Mouse (Mus musculus) liver, embryonic 12.5 days (tissue): Measurements from ENCODE around the gene B3gnt5. TPM values are rescaled to one million over a fixed set of nuclear protein-coding genes. Genes with fewer than 3 reads are reported as not detected.
A peak's percentile ranks its signal among the peaks of the same experiment; 100 is the strongest.
"Not testable (repeated sequence)": the region's sequence is repeated elsewhere in the genome, so short reads cannot be mapped to it uniquely, and the experiment has no call there.

ENCODE experiments used
- ATAC-seq: fragments of 200-750 bp; cut with Nextera tagmentation; 2 replicates; pipeline ENCODE4 v1.8.0; 2017; ENCODE audit warnings: moderate number of reproducible peaks, mild to moderate bottlenecking, moderate library complexity
- H3K27ac ChIP-seq: fragments of 300-500 bp; sonication (generic); 2 replicates; pipeline ENCODE4 v1.5.1; 2016; ENCODE audit warnings: mild to moderate bottlenecking
- H3K27me3 ChIP-seq: fragments of 300-500 bp; sonication (generic); replicated peaks from 2 replicates; pipeline ENCODE4 v1.6.1; 2016; ENCODE audit warnings: mild to moderate bottlenecking, moderate library complexity
- H3K36me3 ChIP-seq: fragments of 300-500 bp; sonication (generic); 2 replicates; pipeline ENCODE4 v1.6.1; 2016; ENCODE audit warnings: mild to moderate bottlenecking, moderate library complexity
- H3K4me1 ChIP-seq: fragments of 300-500 bp; sonication (generic); 2 replicates; pipeline ENCODE4 v1.6.1; 2016
- H3K4me2 ChIP-seq: fragments of 300-500 bp; sonication (generic); 2 replicates; pipeline ENCODE4 v1.6.1; 2016; ENCODE audit warnings: mild to moderate bottlenecking, moderate library complexity
- H3K4me3 ChIP-seq: fragments of 300-500 bp; sonication (generic); 2 replicates; pipeline ENCODE4 v1.5.1; 2016; ENCODE audit warnings: mild to moderate bottlenecking, moderate library complexity
- H3K9ac ChIP-seq: fragments of 300-500 bp; sonication (generic); 2 replicates; pipeline ENCODE4 v1.6.1; 2016; ENCODE audit warnings: mild to moderate bottlenecking, moderate library complexity
- H3K9me3 ChIP-seq: fragments of 300-500 bp; sonication (generic); replicated peaks from 2 replicates; pipeline ENCODE4 v1.6.1; 2016; ENCODE audit warnings: mild to moderate bottlenecking, moderate library complexity
- WGBS: fragments of 180-500 bp; shearing (Covaris S2); methylation state at CpG from one replicate; pipeline ENCODE4 v1.1.7; 2016; ENCODE audit not compliant: insufficient replicate concordance; 5-methylcytosine and 5-hydroxymethylcytosine counted together
- polyA plus RNA-seq: library from polyadenylated mRNA; unstranded; fragments of >200 nt; fragmentation: Nextera tagmentation; extraction: Ambion mirVana; gene quantifications from 2 replicates; pipeline ENCODE4 v1.2.1, GENCODE M21; 2016

The B3gnt5 gene
- 1.9 and 3.0 TPM in 2 replicates for polyA plus RNA-seq

- no peaks in the 10 kb centered on the region for H3K36me3 ChIP-seq
- peak within 1 kb of the TSS; percentile 67 for H3K4me2 ChIP-seq
- peaks cover 25% of the 10 kb centered on the region for H3K27me3 ChIP-seq
- H3K4me3 ChIP-seq = peak within 1 kb of the TSS; percentile 50
- H3K9ac ChIP-seq = peak within 1 kb of the TSS; percentile 51
- 2% methylated on average over 15 of the region's 15 CpGs for WGBS
- no peaks in the 10 kb centered on the region for H3K4me1 ChIP-seq
- peak within 1 kb of the TSS; percentile 17; the same call in 1 of the 2 replicates for H3K27ac ChIP-seq
- no peaks in the 10 kb centered on the region for H3K9me3 ChIP-seq
- peak; percentile 65 for ATAC-seq
Measured at GRCm38 (mm10) chr16:19760074-19760473, at the start of gene B3gnt5. TSS of gene B3gnt5 (plus strand) at chr16:19760208.

DNA sequence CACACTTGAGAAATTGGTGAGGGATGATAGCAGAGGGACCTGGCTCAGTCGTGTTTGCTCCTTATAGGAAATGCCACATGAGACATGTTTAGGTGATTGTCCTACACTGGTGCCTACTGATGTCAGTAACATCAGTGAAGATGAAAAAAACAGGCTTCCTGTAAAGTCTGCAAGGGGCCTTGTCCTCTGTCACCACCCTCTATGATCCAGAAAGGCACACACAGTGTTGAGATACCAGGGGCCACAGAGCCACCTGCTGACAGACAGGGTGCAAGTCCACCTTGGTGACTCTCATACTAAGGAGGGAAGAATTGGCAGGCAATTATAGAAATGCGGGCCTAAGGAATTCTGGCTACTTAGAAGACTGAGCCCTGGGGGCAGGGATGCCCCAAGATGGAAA lies 39.0 kb upstream of the B3gnt5 start:
- 40% methylated on average over 2 of the region's 2 CpGs for WGBS
- Histone ChIP-seq H3K27me3 (0 out of 2 replicates have a peak, but pooled peaks cover 3% of the 10 kb centered on the region), H3K4me1 (no peaks in the 10 kb centered on the region), H3K4me2 (no peak overlapping the region), H3K36me3 (no peaks in the 10 kb centered on the region), H3K27ac (no peak overlapping the region), H3K4me3 (no peak overlapping the region), H3K9me3 (no peaks in the 10 kb centered on the region), H3K9ac (no peak overlapping the region)
- no peak for ATAC-seq

GRCm38 (mm10) chr16:19724139-19724538 lies 35.9 kb upstream of the B3gnt5 start:
- H3K9me3 ChIP-seq, H3K27me3 ChIP-seq, H3K9ac ChIP-seq, H3K36me3 ChIP-seq, H3K4me3 ChIP-seq, H3K27ac ChIP-seq, H3K4me2 ChIP-seq, ATAC-seq, H3K4me1 ChIP-seq: not testable (repeated sequence)
- 22% methylated on average over 2 of the region's 2 CpGs for WGBS

GRCm38 (mm10) chr16:19732896-19733295 lies 27.1 kb upstream of the B3gnt5 start:
- H3K36me3 ChIP-seq = no peaks in the 10 kb centered on the region
- 48% methylated on average over 1 of the region's 1 CpGs for WGBS

DNA sequence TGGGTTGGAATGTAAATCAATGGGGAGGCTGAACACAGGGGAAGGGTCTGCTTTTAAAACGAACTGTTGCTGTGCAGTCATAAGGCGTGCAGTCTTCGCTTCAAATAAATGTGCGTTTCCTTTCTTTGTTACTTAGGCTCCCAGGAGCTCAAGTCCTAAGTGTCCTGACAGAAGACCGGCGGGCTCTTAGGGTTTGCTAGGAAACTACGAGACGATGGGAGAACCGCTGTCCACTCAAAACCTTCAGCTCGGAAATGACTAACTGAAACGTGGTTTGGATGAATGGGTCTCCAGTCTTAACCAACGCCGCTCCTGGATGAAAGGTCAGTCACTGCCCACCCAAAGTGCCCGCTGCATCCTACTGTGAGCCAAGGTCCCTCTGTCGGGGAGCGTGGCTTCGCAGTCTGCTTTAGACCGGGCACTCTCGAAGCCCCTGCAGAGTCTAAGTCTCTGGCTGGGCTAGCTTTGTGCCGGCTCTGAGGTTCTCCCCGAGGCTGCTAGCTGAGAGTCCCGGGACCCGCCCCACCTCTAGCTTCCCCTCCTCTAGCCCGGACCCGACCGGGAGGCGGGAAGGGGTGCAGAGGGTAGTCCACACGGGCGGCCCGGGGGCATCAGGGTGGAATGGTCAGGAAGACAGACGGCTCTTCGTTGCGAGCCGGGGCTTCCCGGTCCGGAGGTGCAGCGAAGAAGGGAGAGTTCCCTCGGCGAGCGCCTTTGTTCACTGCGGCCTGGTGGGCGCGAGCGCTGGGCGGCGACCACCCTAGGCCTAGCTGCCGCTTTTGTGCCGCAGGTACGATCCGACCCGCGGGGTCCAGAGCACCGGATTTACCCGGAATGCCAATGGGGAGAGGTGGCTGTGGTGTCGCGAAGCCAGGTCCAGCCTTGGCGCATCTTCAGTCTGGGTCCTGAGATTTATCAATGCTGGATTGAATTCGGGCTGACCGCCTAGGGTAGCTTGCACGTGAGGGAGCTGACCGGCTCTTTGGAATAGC lies 793 bp downstream of the B3gnt5 start:
- Histone ChIP-seq H3K27me3 (peaks cover 25% of the 10 kb centered on the region), H3K36me3 (no peaks in the 10 kb centered on the region), H3K9me3 (no peaks in the 10 kb centered on the region), H3K27ac (peak overlapping the region; percentile 17; the same call in 1 of the 2 replicates), H3K9ac (peak overlapping the region; percentile 51), H3K4me3 (peak overlapping the region; percentile 50), H3K4me2 (peak overlapping the region; percentile 67), H3K4me1 (no peaks in the 10 kb centered on the region)
- ATAC-seq = peak; percentile 47
- under 1% methylated on average over 61 of the region's 61 CpGs for WGBS

More at GRCm38 (mm10) chr16:19732896-19733295, 27.1 kb upstream of the B3gnt5 start:
- H3K4me2 ChIP-seq = no peak overlapping the region
- H3K27ac ChIP-seq = no peak overlapping the region
- H3K4me3 ChIP-seq = no peak overlapping the region
- no peaks in the 10 kb centered on the region for H3K9me3 ChIP-seq
- H3K27me3 ChIP-seq = no peaks in the 10 kb centered on the region
- H3K4me1 ChIP-seq = no peaks in the 10 kb centered on the region
- no peak overlapping the region for H3K9ac ChIP-seq
- ATAC-seq = no peak

- 0 out of 2 replicates have a peak, but pooled peaks cover 4% of the 10 kb centered on the region for H3K9me3 ChIP-seq
- 0 out of 2 replicates have a peak, but pooled peaks cover 3% of the 10 kb centered on the region for H3K36me3 ChIP-seq
- H3K4me2 ChIP-seq = peak overlapping the region; percentile 67
- ATAC-seq = no peak
- H3K4me1 ChIP-seq = no peaks in the 10 kb centered on the region
- H3K4me3 ChIP-seq = peak overlapping the region; percentile 9; the same call in 1 of the 2 replicates
- H3K27ac ChIP-seq = no peak overlapping the region
- H3K27me3 ChIP-seq = peaks cover 25% of the 10 kb centered on the region
- H3K9ac ChIP-seq = no peak overlapping the region
- 61% methylated on average over 1 of the region's 1 CpGs for WGBS
Measured at GRCm38 (mm10) chr16:19761691-19762090, 1.7 kb downstream of the B3gnt5 start.

DNA sequence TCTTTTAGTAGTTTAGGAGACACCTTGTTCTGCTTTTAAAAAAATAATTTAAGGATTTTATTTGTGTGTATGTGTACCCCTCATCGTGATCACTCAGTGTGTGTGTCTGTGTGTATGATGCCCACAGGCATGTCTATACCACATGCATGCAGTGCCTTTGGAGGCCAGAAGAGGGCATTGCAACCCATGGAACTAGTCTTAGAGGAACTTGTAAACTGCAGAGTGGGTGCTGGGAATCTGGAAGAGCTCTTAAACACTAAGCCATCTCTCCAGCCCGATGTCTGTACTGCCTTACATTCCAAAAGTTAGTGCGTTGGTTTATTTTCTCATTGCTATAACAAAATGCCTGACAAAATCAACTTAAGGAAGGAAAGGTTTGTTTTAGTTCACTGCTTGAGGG lies 6.1 kb downstream of the B3gnt5 start:
- 76% methylated on average over 3 of the region's 3 CpGs for WGBS
- no peaks in the 10 kb centered on the region for H3K4me1 ChIP-seq
- H3K4me2 ChIP-seq = no peak overlapping the region
- H3K4me3 ChIP-seq = no peak overlapping the region
- 0 out of 2 replicates have a peak, but pooled peaks cover 3% of the 10 kb centered on the region for H3K36me3 ChIP-seq
- H3K9me3 ChIP-seq = 0 out of 2 replicates have a peak, but pooled peaks cover 4% of the 10 kb centered on the region
- H3K27ac ChIP-seq = no peak overlapping the region
- ATAC-seq = no peak
- peaks cover 11% of the 10 kb centered on the region for H3K27me3 ChIP-seq
- no peak overlapping the region for H3K9ac ChIP-seq

DNA sequence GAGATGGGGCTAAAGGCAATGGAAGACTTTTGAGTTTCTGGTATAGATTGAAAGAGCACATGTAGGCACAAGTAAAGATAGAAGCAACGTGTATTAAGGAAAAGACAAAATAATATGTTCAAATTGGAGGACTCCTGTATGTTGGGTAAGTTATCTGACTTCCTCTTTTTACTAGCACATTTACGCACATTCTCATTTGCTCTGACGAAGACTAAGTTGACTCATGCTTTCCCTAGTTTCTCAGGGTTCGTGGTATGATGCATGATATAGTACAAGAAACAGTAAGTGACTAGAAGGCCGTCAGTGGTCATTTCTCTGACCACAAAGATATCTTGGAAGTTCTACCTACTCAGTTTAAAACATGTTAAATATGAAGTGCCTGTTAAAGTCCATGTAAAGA lies 8.0 kb downstream of the B3gnt5 start:
- 0 out of 2 replicates have a peak, but pooled peaks cover 4% of the 10 kb centered on the region for H3K9me3 ChIP-seq
- H3K4me1 ChIP-seq = no peaks in the 10 kb centered on the region
- H3K36me3 ChIP-seq = 0 out of 2 replicates have a peak, but pooled peaks cover 3% of the 10 kb centered on the region
- no peak for ATAC-seq
- H3K27me3 ChIP-seq = no peaks in the 10 kb centered on the region; the same call in 1 of the 2 replicates
- H3K4me2 ChIP-seq = no peak overlapping the region
- WGBS = 48% methylated on average over 5 of the region's 5 CpGs
- H3K4me3 ChIP-seq = no peak overlapping the region
- H3K27ac ChIP-seq = no peak overlapping the region
- no peak overlapping the region for H3K9ac ChIP-seq

- no peaks in the 10 kb centered on the region for H3K27me3 ChIP-seq
- ATAC-seq = no peak
- no peak overlapping the region for H3K27ac ChIP-seq
- no peaks in the 10 kb centered on the region for H3K9me3 ChIP-seq
- no peaks in the 10 kb centered on the region for H3K36me3 ChIP-seq
- H3K4me1 ChIP-seq = no peaks in the 10 kb centered on the region
- H3K4me3 ChIP-seq = no peak overlapping the region
- H3K9ac ChIP-seq = no peak overlapping the region
- H3K4me2 ChIP-seq = no peak overlapping the region
Measured at GRCm38 (mm10) chr16:19772013-19772412, 12.0 kb downstream of the B3gnt5 start.

DNA sequence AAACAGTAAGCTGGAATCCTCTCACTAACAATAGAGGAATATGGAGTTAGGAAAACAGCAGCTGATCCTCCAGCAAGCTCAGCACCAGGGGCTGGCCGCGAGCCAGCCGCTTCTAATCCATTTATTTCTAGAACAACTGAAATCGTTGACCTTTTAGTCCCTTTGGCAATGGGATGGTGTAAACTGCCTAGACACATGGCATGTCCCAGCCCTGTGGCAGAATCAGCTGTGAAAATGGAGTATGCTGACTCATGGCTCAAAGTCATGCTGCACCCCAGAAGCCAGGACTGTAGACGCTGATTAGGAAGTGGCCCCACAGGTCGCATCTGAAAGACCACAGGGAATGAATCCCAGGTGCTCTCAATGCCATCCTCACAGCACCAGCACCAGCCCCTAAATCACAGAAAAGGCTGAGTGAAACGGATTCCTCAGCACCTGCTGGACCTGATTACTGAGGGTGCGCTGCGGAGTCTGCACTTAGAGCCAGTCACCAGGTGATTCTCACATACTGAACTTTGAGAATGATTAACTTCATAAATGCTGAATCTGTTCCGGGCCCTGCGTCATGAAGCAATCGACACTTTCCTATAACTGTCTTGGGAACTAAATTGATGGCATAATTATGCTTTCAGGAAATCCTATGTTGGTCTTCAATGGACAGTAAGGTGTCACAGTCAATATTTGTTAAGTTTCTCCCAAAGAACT lies 26.5 kb downstream of the B3gnt5 start:
- ATAC-seq = no peak
- H3K9ac ChIP-seq = no peak overlapping the region
- no peaks in the 10 kb centered on the region for H3K36me3 ChIP-seq
- no peaks in the 10 kb centered on the region for H3K4me1 ChIP-seq
- H3K9me3 ChIP-seq = no peaks in the 10 kb centered on the region
- H3K27me3 ChIP-seq = no peaks in the 10 kb centered on the region
- no peak overlapping the region for H3K4me3 ChIP-seq
- 62% methylated on average over 12 of the region's 12 CpGs for WGBS
- no peak overlapping the region for H3K27ac ChIP-seq
- no peak overlapping the region for H3K4me2 ChIP-seq

DNA sequence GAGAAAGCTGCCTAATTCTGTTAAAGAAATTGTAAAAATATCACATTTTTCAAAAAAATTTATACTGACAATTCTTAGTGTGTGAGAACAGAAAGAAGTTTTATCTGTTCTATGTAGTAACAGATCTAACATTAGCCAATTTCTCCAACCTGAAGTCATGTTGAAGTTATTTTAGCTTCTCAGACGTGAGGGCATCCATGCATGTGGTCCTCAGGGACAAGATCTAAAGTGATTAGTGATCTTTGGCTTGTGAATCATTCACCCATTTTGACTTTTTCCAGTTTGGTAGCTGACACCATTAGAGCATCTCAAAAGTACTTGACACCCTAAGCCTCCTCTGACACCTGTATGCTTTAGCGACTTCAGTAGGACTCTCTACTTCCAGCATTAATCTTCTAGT lies 29.9 kb downstream of the B3gnt5 start:
- Histone ChIP-seq H3K9ac (no peak overlapping the region), H3K4me2 (no peak overlapping the region), H3K4me1 (no peaks in the 10 kb centered on the region), H3K27me3 (no peaks in the 10 kb centered on the region), H3K9me3 (no peaks in the 10 kb centered on the region), H3K36me3 (no peaks in the 10 kb centered on the region), H3K27ac (no peak overlapping the region), H3K4me3 (no peak overlapping the region)
- WGBS = 55% methylated on average over 2 of the region's 2 CpGs
- ATAC-seq = no peak

DNA sequence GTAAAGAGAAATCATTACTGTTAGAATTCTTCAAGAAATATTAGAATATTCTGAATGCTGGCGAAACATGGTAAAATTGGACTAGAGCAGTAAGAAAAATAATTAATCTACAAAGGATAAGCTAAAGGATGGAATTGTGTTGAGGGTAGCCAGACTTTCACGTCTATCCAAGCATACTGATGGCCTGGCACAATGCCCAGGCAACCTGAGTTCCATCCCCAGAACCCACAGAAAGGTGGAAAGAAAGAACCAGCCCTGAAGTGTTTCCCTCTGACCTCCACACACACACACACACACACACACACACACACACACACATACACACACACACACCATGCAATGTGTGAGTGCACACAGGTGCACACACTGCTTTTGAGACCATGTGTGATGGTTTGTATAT lies 58.8 kb downstream of the B3gnt5 start:
- Histone ChIP-seq H3K4me2 (no peak overlapping the region), H3K27me3 (no peaks in the 10 kb centered on the region), H3K4me1 (no peaks in the 10 kb centered on the region), H3K27ac (no peak overlapping the region), H3K4me3 (no peak overlapping the region), H3K36me3 (no peaks in the 10 kb centered on the region), H3K9me3 (no peaks in the 10 kb centered on the region), H3K9ac (no peak overlapping the region)
- 59% methylated on average over 2 of the region's 2 CpGs for WGBS
- no peak for ATAC-seq
